Mouse (Mus musculus): Measurements from ENCODE around the gene Atg13. TPM values are rescaled to one million over a fixed set of nuclear protein-coding genes. Genes with fewer than 3 reads are reported as not detected.

Gene Atg13
- total and polyA plus RNA-seq, 2 experiments from 2014 or later: 18.2 to 21.2 TPM

GRCm38 (mm10) chr2:91666386-91666910, 43.9 kb downstream of the Atg13 start:
- Histone ChIP-seq H3K27me3 (ENCODE audit: control insufficient read depth, insufficient read depth, low read length) (no peaks in the 10 kb centered on the region), H3K36me3 (replicated peaks; ENCODE audit: control insufficient read depth, insufficient read depth, low read length) (peaks cover 74% of the 10 kb centered on the region), H3K9me3 (replicated peaks; ENCODE audit: control insufficient read depth, low read length) (no peaks in the 10 kb centered on the region), H3K9ac (replicated peaks; ENCODE audit: low read depth, low read length) (no peak overlapping the region), H3K4me1 (ENCODE audit: control insufficient read depth, insufficient read depth) (no peaks in the 10 kb centered on the region), H3K4me3 (ENCODE audit: low read depth, low read length) (no peak overlapping the region), H3K4me2 (ENCODE audit: low read depth, low read length) (no peak overlapping the region), H3K27ac (ENCODE audit: low read depth) (peak overlapping the region; percentile 5; the same call in 1 of the 2 replicates)
- 66% methylated on average over 6 of the region's 6 CpGs for WGBS
- ATAC-seq (ENCODE audit: insufficient read depth, low read depth) (no peak), DNase-seq (ENCODE audit: low spot score) (no peak)
- TF ChIP-seq EP300 (IDR thresholded peaks at IDR 0.05; ENCODE audit: low read depth) (no peak), CTCF (IDR thresholded peaks at IDR 0.05; ENCODE audit: low read depth) (no peak)

GRCm38 (mm10) chr2:91664780-91665179, 45.6 kb downstream of the Atg13 start:
- Histone ChIP-seq H3K4me2 (ENCODE audit: low read depth, low read length) (no peak overlapping the region), H3K4me3 (ENCODE audit: low read depth, low read length) (no peak overlapping the region), H3K9me3 (replicated peaks; ENCODE audit: control insufficient read depth, low read length) (no peaks in the 10 kb centered on the region), H3K36me3 (replicated peaks; ENCODE audit: control insufficient read depth, insufficient read depth, low read length) (peaks cover 71% of the 10 kb centered on the region), H3K9ac (replicated peaks; ENCODE audit: low read depth, low read length) (no peak overlapping the region), H3K4me1 (ENCODE audit: control insufficient read depth, insufficient read depth) (no peaks in the 10 kb centered on the region), H3K27me3 (ENCODE audit: control insufficient read depth, insufficient read depth, low read length) (no peaks in the 10 kb centered on the region), H3K27ac (ENCODE audit: low read depth) (no peak overlapping the region)
- ATAC-seq (ENCODE audit: insufficient read depth, low read depth) (no peak), DNase-seq (ENCODE audit: low spot score) (no peak)
- no peak for TF ChIP-seq CTCF (IDR thresholded peaks at IDR 0.05; ENCODE audit: low read depth)
- TF ChIP-seq EP300 (IDR thresholded peaks at IDR 0.05; ENCODE audit: low read depth): no peak

- no peaks in the 10 kb centered on the region for H3K9me3 ChIP-seq (replicated peaks; ENCODE audit: control insufficient read depth, low read length)
- H3K4me3 ChIP-seq (ENCODE audit: low read depth, low read length): no peak overlapping the region
- no peak overlapping the region for H3K9ac ChIP-seq (replicated peaks; ENCODE audit: low read depth, low read length)
- H3K27me3 ChIP-seq (ENCODE audit: control insufficient read depth, insufficient read depth, low read length): no peaks in the 10 kb centered on the region
- ATAC-seq (ENCODE audit: insufficient read depth, low read depth) (no peak), DNase-seq (ENCODE audit: low spot score) (no peak)
- WGBS: 90% methylated on average over 6 of the region's 6 CpGs
- no peak for TF ChIP-seq EP300 (IDR thresholded peaks at IDR 0.05; ENCODE audit: low read depth)
- TF ChIP-seq CTCF (IDR thresholded peaks at IDR 0.05; ENCODE audit: low read depth): no peak
- H3K4me1 ChIP-seq (ENCODE audit: control insufficient read depth, insufficient read depth): peaks cover 10% of the 10 kb centered on the region
- peaks cover 78% of the 10 kb centered on the region for H3K36me3 ChIP-seq (replicated peaks; ENCODE audit: control insufficient read depth, insufficient read depth, low read length)
- no peak overlapping the region for H3K27ac ChIP-seq (ENCODE audit: low read depth)
- no peak overlapping the region for H3K4me2 ChIP-seq (ENCODE audit: low read depth, low read length)
These were observed 49.4 kb downstream of the Atg13 start for GRCm38 (mm10) chr2:91660981-91661380.

GRCm38 (mm10) chr2:91659657-91660056, 50.7 kb downstream of the Atg13 start:
- Histone ChIP-seq H3K9me3 (replicated peaks; ENCODE audit: control insufficient read depth, low read length) (no peaks in the 10 kb centered on the region), H3K27me3 (ENCODE audit: control insufficient read depth, insufficient read depth, low read length) (no peaks in the 10 kb centered on the region), H3K4me3 (ENCODE audit: low read depth, low read length) (no peak overlapping the region), H3K9ac (replicated peaks; ENCODE audit: low read depth, low read length) (no peak overlapping the region), H3K4me2 (ENCODE audit: low read depth, low read length) (no peak overlapping the region), H3K36me3 (replicated peaks; ENCODE audit: control insufficient read depth, insufficient read depth, low read length) (peaks cover 88% of the 10 kb centered on the region), H3K27ac (ENCODE audit: low read depth) (no peak overlapping the region), H3K4me1 (ENCODE audit: control insufficient read depth, insufficient read depth) (peaks cover 22% of the 10 kb centered on the region)
- TF ChIP-seq EP300 (IDR thresholded peaks at IDR 0.05; ENCODE audit: low read depth) (no peak), CTCF (IDR thresholded peaks at IDR 0.05; ENCODE audit: low read depth) (no peak)
- DNase-seq (ENCODE audit: low spot score) (no peak), ATAC-seq (ENCODE audit: insufficient read depth, low read depth) (no peak)
- WGBS: 93% methylated on average over 8 of the region's 8 CpGs

GRCm38 (mm10) chr2:91656774-91657173, 53.6 kb downstream of the Atg13 start:
- no peaks in the 10 kb centered on the region for H3K27me3 ChIP-seq (ENCODE audit: control insufficient read depth, insufficient read depth, low read length)
- no peaks in the 10 kb centered on the region for H3K9me3 ChIP-seq (replicated peaks; ENCODE audit: control insufficient read depth, low read length)
- no peak overlapping the region for H3K4me3 ChIP-seq (ENCODE audit: low read depth, low read length)
- no peak overlapping the region for H3K9ac ChIP-seq (replicated peaks; ENCODE audit: low read depth, low read length)
- no peak overlapping the region for H3K4me2 ChIP-seq (ENCODE audit: low read depth, low read length)
- H3K4me1 ChIP-seq (ENCODE audit: control insufficient read depth, insufficient read depth): peaks cover 41% of the 10 kb centered on the region
- no peak for TF ChIP-seq EP300 (IDR thresholded peaks at IDR 0.05; ENCODE audit: low read depth)
- no peak for TF ChIP-seq CTCF (IDR thresholded peaks at IDR 0.05; ENCODE audit: low read depth)
- peak overlapping the region; percentile 77 for H3K27ac ChIP-seq (ENCODE audit: low read depth)
- DNase-seq (ENCODE audit: low spot score): no peak
- 48% methylated on average over 8 of the region's 8 CpGs for WGBS
- ATAC-seq (ENCODE audit: insufficient read depth, low read depth): no peak
- peaks cover 67% of the 10 kb centered on the region for H3K36me3 ChIP-seq (replicated peaks; ENCODE audit: control insufficient read depth, insufficient read depth, low read length)

GRCm38 (mm10) chr2:91655827-91656226, 54.5 kb downstream of the Atg13 start:
- no peak for TF ChIP-seq EP300 (IDR thresholded peaks at IDR 0.05; ENCODE audit: low read depth)
- TF ChIP-seq CTCF (IDR thresholded peaks at IDR 0.05; ENCODE audit: low read depth): no peak
- Histone ChIP-seq H3K27me3 (ENCODE audit: control insufficient read depth, insufficient read depth, low read length) (no peaks in the 10 kb centered on the region), H3K9ac (replicated peaks; ENCODE audit: low read depth, low read length) (no peak overlapping the region; the same call in 1 of the 2 replicates), H3K4me3 (ENCODE audit: low read depth, low read length) (no peak overlapping the region), H3K36me3 (replicated peaks; ENCODE audit: control insufficient read depth, insufficient read depth, low read length) (peaks cover 58% of the 10 kb centered on the region), H3K27ac (ENCODE audit: low read depth) (peak overlapping the region; percentile 77), H3K4me1 (ENCODE audit: control insufficient read depth, insufficient read depth) (peaks cover 50% of the 10 kb centered on the region), H3K9me3 (replicated peaks; ENCODE audit: control insufficient read depth, low read length) (no peaks in the 10 kb centered on the region), H3K4me2 (ENCODE audit: low read depth, low read length) (no peak overlapping the region; the same call in 1 of the 2 replicates)
- WGBS: 19% methylated on average over 6 of the region's 6 CpGs
- peak; percentile 70 for DNase-seq (ENCODE audit: low spot score)
- peak; percentile 83 for ATAC-seq (ENCODE audit: insufficient read depth, low read depth)
